Mouse (Mus musculus) stomach, embryonic 16.5 days (tissue): ENCODE results near the gene Gm17409. TPM values are rescaled to one million over a fixed set of nuclear protein-coding genes. Genes with fewer than 3 reads are reported as not detected.

ENCODE experiments used
- ATAC-seq: fragments of 200-750 bp; cut with Nextera tagmentation; 2 replicates; pipeline ENCODE4 v1.8.0; 2017; ENCODE audit warnings: moderate number of reproducible peaks, moderate TSS enrichment; ENCODE audit not compliant: insufficient read depth, low FRiP score
- H3K27ac ChIP-seq: fragments of 300-500 bp; sonication (generic); 2 replicates; pipeline ENCODE4 v1.5.1; 2014; ENCODE audit warnings: low read length
- H3K27me3 ChIP-seq: fragments of 300-500 bp; sonication (generic); 2 replicates; pipeline ENCODE4 v1.6.1; 2014; ENCODE audit warnings: low read length, control low read depth, mixed read lengths; ENCODE audit not compliant: control insufficient read depth, insufficient read depth
- H3K36me3 ChIP-seq: fragments of 300-500 bp; sonication (generic); 2 replicates; pipeline ENCODE4 v1.6.1; 2014; ENCODE audit warnings: low read length; ENCODE audit not compliant: control insufficient read depth, insufficient read depth
- H3K4me1 ChIP-seq: fragments of 300-500 bp; sonication (generic); 2 replicates; pipeline ENCODE4 v1.6.1; 2014; ENCODE audit warnings: low read length, control low read depth, mixed read lengths; ENCODE audit not compliant: control insufficient read depth, insufficient read depth
- H3K4me2 ChIP-seq: fragments of 300-500 bp; sonication (generic); 2 replicates; pipeline ENCODE4 v1.6.1; 2014; ENCODE audit warnings: low read depth, low read length, mixed read lengths
- H3K4me3 ChIP-seq: fragments of 300-500 bp; sonication (generic); replicated peaks from 2 replicates; pipeline ENCODE4 v1.5.1; 2014; ENCODE audit warnings: mild to moderate bottlenecking, low read length
- H3K9ac ChIP-seq: fragments of 300-500 bp; sonication (generic); 2 replicates; pipeline ENCODE4 v1.6.1; 2014; ENCODE audit warnings: low read length
- H3K9me3 ChIP-seq: fragments of 300-500 bp; sonication (generic); replicated peaks from 2 replicates; pipeline ENCODE4 v1.6.1; 2016; ENCODE audit warnings: low read length, control low read depth; ENCODE audit not compliant: control insufficient read depth
- WGBS: fragments of 180-500 bp; shearing (Covaris S2); extraction: QIAGEN DNeasy Blood & Tissue Kit; methylation state at CpG from one replicate; pipeline ENCODE4 v1.1.7; 2014; 5-methylcytosine and 5-hydroxymethylcytosine counted together
- polyA plus RNA-seq: library from polyadenylated mRNA; unstranded; fragments of >200 nt; fragmentation: Nextera tagmentation; extraction: Ambion mirVana; gene quantifications from 2 replicates; pipeline ENCODE4 v1.2.1, GENCODE M21; 2015

Gene Gm17409
- not detected in 2 replicates for polyA plus RNA-seq

- WGBS = 85% methylated on average over 7 of the region's 7 CpGs
- Histone ChIP-seq H3K27me3 (no peaks in the 10 kb centered on the region), H3K36me3 (peaks cover 40% of the 10 kb centered on the region), H3K9me3 (no peaks in the 10 kb centered on the region), H3K4me1 (no peaks in the 10 kb centered on the region), H3K4me2 (no peak within 1 kb of the TSS), H3K4me3 (no peak within 1 kb of the TSS), H3K9ac (no peak within 1 kb of the TSS), H3K27ac (no peak within 1 kb of the TSS)
- ATAC-seq = no peak
Measured at GRCm38 (mm10) chr2:58469816-58470215, at the start of gene Gm17409. TSS of gene Gm17409 (plus strand) at chr2:58470116.

DNA sequence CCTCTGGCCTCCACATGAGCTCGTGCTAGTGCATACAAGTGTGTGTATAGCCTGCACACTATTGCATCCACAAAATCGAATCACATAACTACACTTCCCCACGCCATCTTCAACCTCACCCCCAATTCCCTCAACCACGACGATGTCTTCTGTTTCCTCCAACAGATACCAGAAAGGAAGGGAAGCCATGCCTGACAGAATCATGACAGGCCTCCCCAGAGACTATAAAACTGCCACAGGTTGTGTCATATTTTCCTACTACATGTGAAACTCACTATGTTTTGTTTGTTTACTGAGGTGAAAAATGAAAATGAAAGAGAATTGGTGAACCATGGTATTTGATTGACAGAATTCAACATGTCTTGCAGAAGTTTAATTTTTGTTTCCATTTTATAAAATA lies 46.6 kb upstream of the Gm17409 start:
- WGBS = 79% methylated on average over 5 of the region's 5 CpGs
- ATAC-seq = no peak

GRCm38 (mm10) chr2:58425436-58426004 lies 44.4 kb upstream of the Gm17409 start:
- no peaks in the 10 kb centered on the region for H3K9me3 ChIP-seq
- ATAC-seq = no peak
- H3K27ac ChIP-seq = no peak overlapping the region
- no peaks in the 10 kb centered on the region for H3K36me3 ChIP-seq
- H3K4me3 ChIP-seq = no peak overlapping the region
- H3K9ac ChIP-seq = no peak overlapping the region
- H3K27me3 ChIP-seq = no peaks in the 10 kb centered on the region
- 93% methylated on average over 13 of the region's 13 CpGs for WGBS
- H3K4me2 ChIP-seq = no peak overlapping the region
- no peaks in the 10 kb centered on the region for H3K4me1 ChIP-seq

More for the DNA sequence above, 46.6 kb upstream of the Gm17409 start:
- Histone ChIP-seq H3K27me3 (no peaks in the 10 kb centered on the region), H3K4me2 (no peak overlapping the region), H3K9ac (no peak overlapping the region), H3K36me3 (no peaks in the 10 kb centered on the region), H3K27ac (no peak overlapping the region), H3K4me1 (no peaks in the 10 kb centered on the region), H3K4me3 (no peak overlapping the region), H3K9me3 (no peaks in the 10 kb centered on the region)

- H3K36me3 ChIP-seq = no peaks in the 10 kb centered on the region
- 94% methylated on average over 7 of the region's 7 CpGs for WGBS
- no peak overlapping the region for H3K4me2 ChIP-seq
- no peaks in the 10 kb centered on the region for H3K27me3 ChIP-seq
- H3K4me3 ChIP-seq = no peak overlapping the region
- H3K9me3 ChIP-seq = no peaks in the 10 kb centered on the region
- H3K9ac ChIP-seq = no peak overlapping the region
- no peak for ATAC-seq
- H3K4me1 ChIP-seq = no peaks in the 10 kb centered on the region; the same call in 1 of the 2 replicates
- H3K27ac ChIP-seq = no peak overlapping the region
Measured at GRCm38 (mm10) chr2:58432211-58432610, 37.7 kb upstream of the Gm17409 start.

DNA sequence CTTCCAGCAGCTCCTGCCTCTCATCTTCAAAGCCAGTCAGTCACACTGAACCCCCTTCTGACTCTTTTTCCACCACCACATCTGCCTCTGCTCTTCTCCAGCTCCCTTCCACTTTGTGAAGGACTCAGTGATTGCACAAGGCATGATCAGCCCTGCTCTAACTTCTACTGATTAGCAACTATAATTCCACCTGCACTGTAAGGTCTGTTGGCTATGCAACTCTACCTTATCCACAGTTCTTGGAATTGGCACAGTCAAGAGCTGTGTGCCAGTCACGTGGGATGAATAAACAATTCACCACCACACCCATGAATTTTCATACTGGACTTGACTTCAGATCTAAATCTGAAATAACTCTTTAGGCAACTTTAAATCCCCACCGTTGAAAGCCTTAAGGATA lies 36.6 kb upstream of the Gm17409 start:
- H3K27ac ChIP-seq = no peak overlapping the region

DNA sequence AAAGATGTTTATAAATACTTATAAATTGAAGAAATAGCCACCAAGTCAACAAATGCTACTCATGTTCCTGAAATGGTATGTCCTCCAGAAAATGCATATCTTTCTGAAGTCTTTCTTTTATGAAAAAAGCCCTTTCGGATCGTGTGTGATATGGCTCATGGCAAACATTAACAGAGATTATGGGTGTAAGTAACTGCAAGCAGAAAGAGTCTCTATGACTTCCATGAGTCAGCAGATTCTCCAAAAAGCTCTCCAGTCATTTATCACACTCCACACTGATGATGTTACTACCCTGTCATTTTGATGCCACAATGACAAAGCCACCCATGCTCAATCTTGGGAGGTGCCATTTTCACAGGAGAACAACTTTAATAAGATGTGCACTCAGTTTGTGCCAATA lies 35.5 kb upstream of the Gm17409 start:
- no peaks in the 10 kb centered on the region; the same call in 1 of the 2 replicates for H3K4me1 ChIP-seq
- no peaks in the 10 kb centered on the region for H3K9me3 ChIP-seq
- 39% methylated on average over 2 of the region's 2 CpGs for WGBS

More for the DNA sequence above, 36.6 kb upstream of the Gm17409 start:
- Histone ChIP-seq H3K4me2 (no peak overlapping the region), H3K9ac (no peak overlapping the region), H3K9me3 (no peaks in the 10 kb centered on the region), H3K4me3 (no peak overlapping the region), H3K27me3 (no peaks in the 10 kb centered on the region), H3K36me3 (no peaks in the 10 kb centered on the region), H3K4me1 (no peaks in the 10 kb centered on the region; the same call in 1 of the 2 replicates)
- 55% methylated on average over 2 of the region's 2 CpGs for WGBS
- no peak for ATAC-seq

GRCm38 (mm10) chr2:58435507-58435906 lies 34.4 kb upstream of the Gm17409 start:
- Histone ChIP-seq H3K4me2 (no peak overlapping the region), H3K4me3 (no peak overlapping the region), H3K36me3 (no peaks in the 10 kb centered on the region), H3K27me3 (no peaks in the 10 kb centered on the region), H3K9ac (no peak overlapping the region), H3K27ac (peak overlapping the region; percentile 51; the same call in 1 of the 2 replicates), H3K4me1 (no peaks in the 10 kb centered on the region; the same call in 1 of the 2 replicates), H3K9me3 (no peaks in the 10 kb centered on the region)
- WGBS = 87% methylated on average over 13 of the region's 13 CpGs
- ATAC-seq = no peak

More for the DNA sequence above, 35.5 kb upstream of the Gm17409 start:
- Histone ChIP-seq H3K4me3 (no peak overlapping the region), H3K27me3 (no peaks in the 10 kb centered on the region), H3K9ac (no peak overlapping the region), H3K27ac (no peak overlapping the region), H3K4me2 (no peak overlapping the region), H3K36me3 (no peaks in the 10 kb centered on the region)
- no peak for ATAC-seq

GRCm38 (mm10) chr2:58436911-58437310 lies 33.0 kb upstream of the Gm17409 start:
- Histone ChIP-seq H3K27me3 (no peaks in the 10 kb centered on the region), H3K4me2 (no peak overlapping the region), H3K36me3 (no peaks in the 10 kb centered on the region), H3K9me3 (no peaks in the 10 kb centered on the region), H3K9ac (no peak overlapping the region), H3K4me3 (no peak overlapping the region), H3K27ac (no peak overlapping the region), H3K4me1 (no peaks in the 10 kb centered on the region; the same call in 1 of the 2 replicates)
- no peak for ATAC-seq
- 87% methylated on average over 3 of the region's 3 CpGs for WGBS

GRCm38 (mm10) chr2:58443163-58443562 lies 26.8 kb upstream of the Gm17409 start:
- Histone ChIP-seq H3K4me2 (no peak overlapping the region), H3K27ac (no peak overlapping the region), H3K27me3 (no peaks in the 10 kb centered on the region), H3K4me1 (no peaks in the 10 kb centered on the region), H3K9ac (no peak overlapping the region), H3K36me3 (peaks cover 15% of the 10 kb centered on the region), H3K4me3 (no peak overlapping the region), H3K9me3 (no peaks in the 10 kb centered on the region)
- WGBS = 72% methylated on average over 4 of the region's 4 CpGs
- no peak for ATAC-seq
